Mouse (Mus musculus) myocyte (in vitro differentiated cells): ENCODE results near the gene Gm21761.
"Not testable (repeated sequence)": the region's sequence is repeated elsewhere in the genome, so short reads cannot be mapped to it uniquely, and the experiment has no call there.

Experiments used
- E2F4 ChIP-seq: IDR thresholded peaks from one replicate; pipeline ENCODE4 v1.6.1; 2011; ENCODE audit warnings: mild to moderate bottlenecking, control low read depth, moderate library complexity; ENCODE audit not compliant: insufficient read depth
- MAX ChIP-seq: IDR thresholded peaks from one replicate; pipeline ENCODE4 v1.6.1; 2011; ENCODE audit warnings: low read depth, mild to moderate bottlenecking, control low read depth
- MYOD1 ChIP-seq, 3 experiments: IDR thresholded peaks; one replicate each; pipeline ENCODE4 v1.6.1; 2011; ENCODE audit warnings: control low read depth in 2 of 3, low read depth in 2 of 3, mild to moderate bottlenecking in 2 of 3, moderate library complexity in 1 of 3; ENCODE audit not compliant: insufficient read length in 2 of 3, control insufficient read depth in 1 of 3
- MYOG ChIP-seq, 3 experiments: IDR thresholded peaks; one replicate each; pipeline ENCODE4 v1.6.1; 2011; ENCODE audit warnings: control low read depth in 2 of 3, low read depth in 2 of 3, mild to moderate bottlenecking in 2 of 3; ENCODE audit not compliant: insufficient read length in 2 of 3, control insufficient read depth in 1 of 3, insufficient read depth in 1 of 3
- POLR2A ChIP-seq: IDR thresholded peaks from one replicate; pipeline ENCODE4 v1.6.1; 2011; ENCODE audit warnings: low read depth, mild to moderate bottlenecking, control low read depth, moderate library complexity; ENCODE audit not compliant: insufficient read length
- POLR2AphosphoS2 ChIP-seq: IDR thresholded peaks from one replicate; pipeline ENCODE4 v1.6.1; 2011; ENCODE audit warnings: low read depth, control low read depth; ENCODE audit not compliant: insufficient read length
- TCF3 ChIP-seq: IDR thresholded peaks from one replicate; pipeline ENCODE4 v1.6.1; 2011; ENCODE audit warnings: low read depth, control low read depth; ENCODE audit not compliant: insufficient read length

DNA sequence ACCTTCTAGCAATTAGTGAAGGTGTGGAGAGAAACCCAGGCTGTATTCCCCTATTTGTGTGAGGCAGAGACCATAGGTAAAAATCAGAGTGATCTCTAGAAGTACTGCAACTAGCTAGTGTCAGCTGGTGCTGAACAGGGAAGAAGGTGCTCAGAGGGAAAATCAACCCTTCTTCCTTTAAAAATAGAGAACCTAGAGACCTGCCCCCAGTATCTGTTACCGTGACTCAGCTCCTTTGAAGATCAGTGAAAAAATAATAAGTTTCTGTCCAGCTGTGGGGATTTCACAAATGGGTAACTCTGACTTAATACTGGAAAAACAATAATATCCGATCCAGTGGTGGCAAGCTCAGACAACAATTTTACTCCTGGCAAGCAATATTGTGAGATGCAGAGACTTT, 26.0 kb upstream of the Gm21761 start:
- not testable (repeated sequence) for TF ChIP-seq POLR2A; MYOD1 (IDR thresholded peaks at IDR 0.05; ENCODE audit: control insufficient read depth in 1 of 3, insufficient read length in 2 of 3, low read depth in 2 of 3); POLR2AphosphoS2; E2F4; MAX; TCF3; MYOG (IDR thresholded peaks at IDR 0.05; ENCODE audit: control insufficient read depth in 1 of 3, insufficient read depth in 1 of 3, insufficient read length in 2 of 3, low read depth in 2 of 3)
